In genomic region chr11:98149304-98149750, GRCm38 (mm10) we compare ENCODE assay signal across 8 mouse cellular contexts. TPM values are rescaled to one million over a fixed set of nuclear protein-coding genes. Genes with fewer than 3 reads are reported as not detected.
DNase-seq lines count a peak whose midpoint lies in the region; ATAC-seq lines count a peak whose summit lies in the region.

No protein-coding gene starts in this region.

- peaks cover 27% of the 10 kb centered on the region for H3K4me1 ChIP-seq in hindbrain, embryonic 14.5 days (replicated peaks; ENCODE audit: control insufficient read depth, insufficient read depth, low read length)

- ATAC-seq in hindbrain, embryonic 14.5 days (ENCODE audit: low FRiP score): peak; percentile 92

- H3K4me3 ChIP-seq in hindbrain, embryonic 14.5 days (replicated peaks; ENCODE audit: low read length): peak overlapping the region; percentile 88

- H3K4me2 ChIP-seq in hindbrain, embryonic 14.5 days (replicated peaks): peak overlapping the region; percentile 75

- 0% methylated on average over 41 of the region's 57 CpGs for WGBS in hindbrain, embryonic 14.5 days

- peaks cover 9% of the 10 kb centered on the region for H3K36me3 ChIP-seq in hindbrain, embryonic 14.5 days (replicated peaks; ENCODE audit: control insufficient read depth, insufficient read depth)

- peak overlapping the region; percentile 83 for H3K9ac ChIP-seq in hindbrain, embryonic 14.5 days

- H3K27ac ChIP-seq in hindbrain, embryonic 14.5 days: peak overlapping the region; percentile 95

- no peaks in the 10 kb centered on the region for H3K9me3 ChIP-seq in hindbrain, embryonic 14.5 days (ENCODE audit: control insufficient read depth, low read length)

- H3K27me3 ChIP-seq in hindbrain, embryonic 14.5 days (ENCODE audit: control insufficient read depth, insufficient read depth, low read length): no peaks in the 10 kb centered on the region

- DNase-seq in NIH3T3 (ENCODE audit: low read depth): peak; percentile 94
- peak; percentile 98 for DNase-seq in cerebellum, postnatal 10 days
- peak; percentile 83 to 86 for DNase-seq in frontal cortex, postnatal 14 days (ENCODE audit: low spot score in 2 of 2)
- peak; percentile 96 for DNase-seq in hindbrain, embryonic 14.5 days (ENCODE audit: low spot score)
- DNase-seq in layer of hippocampus, postnatal 36 days: peak; percentile 91 to 93
- peak; percentile 96 for DNase-seq in lung, postnatal 36 days
- peak; percentile 96 for DNase-seq in retina, postnatal 1 day
- peak; percentile 89 to 94 for DNase-seq in urinary bladder, adult 18-20 months (ENCODE audit: low spot score in 2 of 2)

RNA-seq across cellular contexts. Expression of gene Fbxl20, which starts 0.9 kb away (rescaled TPM):
- polyA plus RNA-seq in hindbrain, embryonic 14.5 days (2014; fragmentation: Nextera tagmentation; extraction: Ambion mirVana): 18.6 and 19.1 TPM in 2 replicates
- total RNA-seq in layer of hippocampus, postnatal 36 days (2021): 10 to 100 TPM; 36.5 TPM

RNA-seq across cellular contexts. Expression of gene Med1, which starts 43.8 kb away (rescaled TPM):
- polyA plus RNA-seq in hindbrain, embryonic 14.5 days (2014; fragmentation: Nextera tagmentation; extraction: Ambion mirVana): 53.2 and 54.7 TPM in 2 replicates
- 10 to 100 TPM; 53.8 to 55.9 TPM for total RNA-seq in layer of hippocampus, postnatal 36 days (2021)

RNA-seq across cellular contexts. Expression of gene Cdk12, which starts 53.5 kb away (rescaled TPM):
- polyA plus RNA-seq in hindbrain, embryonic 14.5 days (2014; fragmentation: Nextera tagmentation; extraction: Ambion mirVana): 7.9 and 10.3 TPM in 2 replicates
- total RNA-seq in layer of hippocampus, postnatal 36 days (2021): 10 to 100 TPM; 40.9 to 41.1 TPM

Comparison
In these comparisons a context has a peak if more than half of its experiments do, and no peak if none do; other contexts are left out.
1. Peak in every context shown above with its lines: DNase-seq, ATAC-seq, H3K4me3 ChIP-seq and H3K27ac ChIP-seq.